8 mouse cellular contexts compared by ENCODE assay signal in genomic region chr15:77834336-77835268, GRCm38 (mm10). TPM values are rescaled to one million over a fixed set of nuclear protein-coding genes. Genes with fewer than 3 reads are reported as not detected.
DNase-seq lines count a peak whose midpoint lies in the region; ATAC-seq lines count a peak whose summit lies in the region.

No protein-coding gene starts in this region.

- peak; percentile 68 for ATAC-seq in inflammation-experienced regulatory T-cells, adult 6 months
- ATAC-seq in midbrain, embryonic 16.5 days: no peak

- intact Hi-C loops in left cerebral cortex, postnatal 36 days (cut with DNase I): no loop called here

- H3K27ac ChIP-seq in macrophage: peak overlapping the region; percentile 13; the same call in 1 of the 2 replicates
- no peak overlapping the region for H3K27ac ChIP-seq in midbrain, embryonic 16.5 days (ENCODE audit: low read length)

- 54% methylated on average over 15 of the region's 15 CpGs for WGBS in macrophage (ENCODE audit: missing documents)
- WGBS in midbrain, embryonic 16.5 days: 80% methylated on average over 15 of the region's 15 CpGs

- H3K9me3 ChIP-seq in midbrain, embryonic 16.5 days (replicated peaks; ENCODE audit: control insufficient read depth, low read length, poor library complexity, severe bottlenecking): no peaks in the 10 kb centered on the region

- H3K9ac ChIP-seq in midbrain, embryonic 16.5 days (ENCODE audit: low read depth, low read length): no peak overlapping the region

- peaks cover 8% of the 10 kb centered on the region for H3K4me1 ChIP-seq in midbrain, embryonic 16.5 days (ENCODE audit: control insufficient read depth, insufficient read depth, low read length)

- H3K4me3 ChIP-seq in macrophage (ENCODE audit: inconsistent target): no peak overlapping the region
- H3K4me3 ChIP-seq in midbrain, embryonic 16.5 days (ENCODE audit: low read depth, low read length): no peak overlapping the region

- H3K36me3 ChIP-seq in macrophage (ENCODE audit: inconsistent target): no peaks in the 10 kb centered on the region
- no peaks in the 10 kb centered on the region for H3K36me3 ChIP-seq in midbrain, embryonic 16.5 days (ENCODE audit: control insufficient read depth, insufficient read depth, low read length)

- H3K79me2 ChIP-seq in macrophage (ENCODE audit: inconsistent target): peaks cover 100% of the 10 kb centered on the region

- H3K27me3 ChIP-seq in midbrain, embryonic 16.5 days (ENCODE audit: control insufficient read depth, insufficient read depth, low read depth, low read length): no peaks in the 10 kb centered on the region

- no peak overlapping the region for H3K4me2 ChIP-seq in midbrain, embryonic 16.5 days (ENCODE audit: low read length)

- peak; percentile 52 to 77 for DNase-seq in adrenal gland, adult (ENCODE audit: inconsistent age in 2 of 2, low spot score in 1 of 2)
- DNase-seq in adrenal gland, postnatal 14 days: no peak
- DNase-seq in B cell, adult 2 months: peak; percentile 74 to 75
- DNase-seq in left cerebral cortex, postnatal 36 days (ENCODE audit: low spot score in 2 of 2): no peak
- DNase-seq in gastrocnemius, postnatal 10 days: no peak

RNA-seq across cellular contexts. Expression of gene Myh9, which starts 7.4 kb away (rescaled TPM):
- total RNA-seq in adrenal gland, postnatal 14 days (2021): 280 and 301 TPM in 2 replicates
- polyA plus RNA-seq in inflammation-experienced regulatory T-cells, adult 6 months (2017; shearing (Covaris generic)): 100 to 1,000 TPM; 218 to 293 (median 259) TPM
- total RNA-seq in macrophage (2018; cell fraction: chromatin; rRNA removed): 100 to 1,000 TPM; 116 to 655 (median 298) TPM
- total RNA-seq in macrophage (2018; cell fraction: cytosol; rRNA removed): 100 to 1,000 TPM; 130 to 278 (median 207) TPM
- 100 to 1,000 TPM; 203 to 600 (median 357) TPM for total RNA-seq in macrophage (2018; cell fraction: nucleus; rRNA removed)
- 130 to 219 TPM (median 188 TPM) in 3 replicates for polyA plus RNA-seq in macrophage (2018)
- total RNA-seq in left cerebral cortex, postnatal 36 days (2021): 10 to 100 TPM; 58.0 to 77.6 TPM
- total RNA-seq in gastrocnemius, postnatal 10 days (2021): 100 to 1,000 TPM; 117 to 155 TPM
- 9.5 and 11.2 TPM in 2 replicates for polyA plus RNA-seq in midbrain, embryonic 16.5 days (2015; fragmentation: Nextera tagmentation; extraction: Ambion mirVana)

Comparison
In these comparisons a context has a peak if more than half of its experiments do, and no peak if none do; other contexts are left out.
1. DNase-seq: peak in adrenal gland, adult (2 of 2) and B cell, adult 2 months (2 of 2); none in adrenal gland, postnatal 14 days (single experiment), left cerebral cortex, postnatal 36 days (0 of 2) and gastrocnemius, postnatal 10 days (single experiment).